ENCODE assay signal across 17 mouse cellular contexts in genomic region chr17:26354431-26354830, GRCm38 (mm10).
"Had no signal": no experiment of that assay in that cellular context is flagged by ENCODE, and none has a peak within 500 bp of the region (broad histone marks: within the 10 kb centered on the region; RNA-seq: fewer than 3 reads in every experiment).

No protein-coding gene starts in this region.

- H3K4me1 ChIP-seq: limb, embryonic 12.5 days; midbrain, embryonic 12.5 days had no signal

- H3K9me3 ChIP-seq: limb, embryonic 12.5 days; limb, embryonic 15.5 days; midbrain, embryonic 12.5 days; stomach, embryonic 15.5 days had no signal

- H3K4me3 ChIP-seq: layer of hippocampus, adult 2 months; left cerebral cortex, adult 2 months; limb, embryonic 12.5 days; limb, embryonic 15.5 days; midbrain, embryonic 12.5 days; stomach, embryonic 15.5 days had no signal

- H3K4me2 ChIP-seq: limb, embryonic 12.5 days; limb, embryonic 15.5 days; liver, embryonic 11.5 days; lung, embryonic 14.5 days; midbrain, embryonic 12.5 days; stomach, embryonic 15.5 days had no signal

- DNase-seq: kidney, adult 18-20 months; kidney, adult 9 months; layer of hippocampus, adult 9-11 months; liver, postnatal 0 days; lung, embryonic 14.5 days; right cerebral cortex, postnatal 25 days; spleen, adult 18-20 months had no signal

- H3K27me3 ChIP-seq: midbrain, embryonic 12.5 days; stomach, embryonic 15.5 days had no signal

- H3K36me3 ChIP-seq: limb, embryonic 12.5 days; limb, embryonic 15.5 days; midbrain, embryonic 12.5 days; stomach, embryonic 15.5 days had no signal

- ATAC-seq: liver, postnatal 0 days; lung, postnatal 0 days had no signal

- H3K9ac ChIP-seq: limb, embryonic 12.5 days; limb, embryonic 15.5 days; liver, embryonic 14.5 days; liver, postnatal 0 days; lung, embryonic 14.5 days; midbrain, embryonic 12.5 days; stomach, embryonic 15.5 days had no signal

- H3K27ac ChIP-seq: layer of hippocampus, adult 2 months; left cerebral cortex, adult 2 months; limb, embryonic 12.5 days; limb, embryonic 15.5 days; liver, embryonic 14.5 days; macrophage; midbrain, embryonic 12.5 days; stomach, embryonic 15.5 days had no signal
